Mouse (Mus musculus) cerebellum, postnatal 25 days (tissue): Measurements from ENCODE around the gene Mib2.
"Not testable (repeated sequence)": the region's sequence is repeated elsewhere in the genome, so short reads cannot be mapped to it uniquely, and the experiment has no call there.

Source experiments
- DNase-seq, 2 experiments: peaks; one replicate each; pipeline ENCODE4 v3.0.0; 2021; ENCODE audit warnings: mixed read lengths in 2 of 2

The Mib2 gene

GRCm38 (mm10) chr4:155670236-155670635, 1.2 kb upstream of the Mib2 start:
- DNase-seq: not testable (repeated sequence)

GRCm38 (mm10) chr4:155669598-155670075, 639 bp upstream of the Mib2 start:
- DNase-seq: no peak

- DNase-seq: no peak
Observed at GRCm38 (mm10) chr4:155666903-155667302, 2.1 kb downstream of the Mib2 start.

- DNase-seq: peak in 1 of 2 experiments; percentile 49
Observed at GRCm38 (mm10) chr4:155660641-155661040, 8.4 kb downstream of the Mib2 start.

- DNase-seq: no peak
Observed at GRCm38 (mm10) chr4:155658961-155659360, 10.0 kb downstream of the Mib2 start.

- peak; percentile 40 to 47 for DNase-seq
Observed at GRCm38 (mm10) chr4:155656214-155656751, 12.7 kb downstream of the Mib2 start.

GRCm38 (mm10) chr4:155654456-155655298, 14.3 kb downstream of the Mib2 start:
- DNase-seq: peak; percentile 76 to 82

- DNase-seq: no peak
Observed at GRCm38 (mm10) chr4:155654183-155654455, 14.9 kb downstream of the Mib2 start.

GRCm38 (mm10) chr4:155653451-155654182, 15.4 kb downstream of the Mib2 start:
- DNase-seq: peak; percentile 71 to 73

GRCm38 (mm10) chr4:155653086-155653450, 15.9 kb downstream of the Mib2 start, which contains the start of gene Mmp23:
Gene Mmp23 (minus strand): TSS chr4:155653384.
- DNase-seq: peak; percentile 75 to 76

- DNase-seq: peak in 1 of 2 experiments; percentile 65
Observed at GRCm38 (mm10) chr4:155652283-155653085, 16.5 kb downstream of the Mib2 start.

GRCm38 (mm10) chr4:155651553-155652269, 17.3 kb downstream of the Mib2 start:
- peak in 1 of 2 experiments; percentile 18 for DNase-seq

- peak; percentile 27 to 44 for DNase-seq
Observed at GRCm38 (mm10) chr4:155649355-155649754, 19.6 kb downstream of the Mib2 start.

- no peak for DNase-seq
Observed at GRCm38 (mm10) chr4:155645721-155646120, 23.3 kb downstream of the Mib2 start.

GRCm38 (mm10) chr4:155645308-155645707, 23.7 kb downstream of the Mib2 start, which contains the start of gene Gm10563:
Gene Gm10563 (minus strand): TSS chr4:155645408.
- not testable (repeated sequence) for DNase-seq

- DNase-seq: no peak
Observed at GRCm38 (mm10) chr4:155643531-155643930, 25.5 kb downstream of the Mib2 start.

- no peak for DNase-seq
Observed at GRCm38 (mm10) chr4:155635766-155636499, 33.1 kb downstream of the Mib2 start.

GRCm38 (mm10) chr4:155630267-155630666, 38.7 kb downstream of the Mib2 start:
- DNase-seq: no peak

GRCm38 (mm10) chr4:155624338-155625291, 44.4 kb downstream of the Mib2 start, which contains the start of gene Cdk11b:
Gene Cdk11b (plus strand): TSS chr4:155624854.
- DNase-seq: peak; percentile 97

- no peak for DNase-seq
Observed at GRCm38 (mm10) chr4:155618321-155618720, 50.7 kb downstream of the Mib2 start.
